In the genomic region with DNA sequence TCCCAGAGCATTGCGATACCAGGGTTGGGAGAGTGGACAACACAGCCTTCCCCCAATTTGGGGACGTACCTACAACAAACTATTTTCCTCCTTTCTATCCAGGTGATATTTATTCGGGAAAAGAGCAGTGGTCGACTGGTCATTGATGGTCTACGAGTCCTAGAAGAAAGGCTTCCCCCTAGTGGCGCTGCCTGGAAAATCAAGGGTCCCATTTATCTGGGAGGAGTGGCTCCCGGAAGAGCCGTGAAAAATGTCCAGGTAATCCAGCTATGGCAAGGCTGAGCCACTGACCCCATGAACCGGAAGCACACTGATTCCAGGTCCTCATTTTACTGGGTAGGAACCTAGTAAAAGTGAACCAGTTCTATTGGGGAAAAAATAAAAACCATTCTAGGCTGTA, we compare ENCODE assay signal across 10 mouse cellular contexts. TPM values are rescaled to one million over a fixed set of nuclear protein-coding genes. Genes with fewer than 3 reads are reported as not detected.
A peak's percentile ranks its signal among the peaks of the same experiment; 100 is the strongest.
DNase-seq lines count a peak whose midpoint lies in the region; ATAC-seq and TF ChIP-seq lines count a peak whose summit lies in the region.
"Had no signal": no experiment of that assay in that cellular context is flagged by ENCODE, and none has a peak within 500 bp of the region (broad histone marks: within the 10 kb centered on the region; RNA-seq: fewer than 3 reads in every experiment).

No protein-coding gene starts in this region.

- H3K4me2 ChIP-seq in intestine, postnatal 0 days (replicated peaks; ENCODE audit: low read depth): no peak overlapping the region
- H3K4me2 ChIP-seq in intestine, embryonic 16.5 days (ENCODE audit: low read depth, low read length): no peak overlapping the region
- H3K4me2 ChIP-seq in hindbrain, embryonic 16.5 days (ENCODE audit: low read length): no peak overlapping the region
- H3K4me2 ChIP-seq: embryonic facial prominence, embryonic 15.5 days; neural tube, embryonic 13.5 days had no signal

- H3K27ac ChIP-seq in intestine, postnatal 0 days (ENCODE audit: low read depth, low read length): no peak overlapping the region
- H3K27ac ChIP-seq in intestine, embryonic 16.5 days (ENCODE audit: low read length): no peak overlapping the region
- H3K27ac ChIP-seq in hindbrain, embryonic 16.5 days (ENCODE audit: low read depth, low read length): no peak overlapping the region
- H3K27ac ChIP-seq: embryonic facial prominence, embryonic 15.5 days; neural tube, embryonic 13.5 days had no signal

- H3K36me3 ChIP-seq in intestine, postnatal 0 days (ENCODE audit: control insufficient read depth, insufficient read depth): peaks cover 14% of the 10 kb centered on the region; the same call in 1 of the 2 replicates
- H3K36me3 ChIP-seq in intestine, embryonic 16.5 days (ENCODE audit: control insufficient read depth, insufficient read depth, low read length): peaks cover 4% of the 10 kb centered on the region; the same call in 1 of the 2 replicates
- no peaks in the 10 kb centered on the region for H3K36me3 ChIP-seq in E14TG2a.4 (ENCODE audit: insufficient read depth, low read length)
- no peaks in the 10 kb centered on the region for H3K36me3 ChIP-seq in hindbrain, embryonic 16.5 days (ENCODE audit: control insufficient read depth, insufficient read depth, low read length)

- H3K9ac ChIP-seq in intestine, postnatal 0 days (ENCODE audit: low read depth, low read length): no peak overlapping the region
- H3K9ac ChIP-seq in intestine, embryonic 16.5 days (ENCODE audit: low read depth, low read length): no peak overlapping the region
- H3K9ac ChIP-seq in hindbrain, embryonic 16.5 days (ENCODE audit: low read depth, low read length): no peak overlapping the region
- H3K9ac ChIP-seq: embryonic facial prominence, embryonic 15.5 days; neural tube, embryonic 13.5 days had no signal

- no peaks in the 10 kb centered on the region for H3K9me3 ChIP-seq in intestine, postnatal 0 days (ENCODE audit: control insufficient read depth)
- no peaks in the 10 kb centered on the region for H3K9me3 ChIP-seq in intestine, embryonic 16.5 days (ENCODE audit: control insufficient read depth, low read length)
- H3K9me3 ChIP-seq in E14TG2a.4 (ENCODE audit: low read length): 0 out of 2 replicates have a peak, but pooled peaks cover 6% of the 10 kb centered on the region
- H3K9me3 ChIP-seq in hindbrain, embryonic 16.5 days (ENCODE audit: control insufficient read depth, low read length): no peaks in the 10 kb centered on the region
- H3K9me3 ChIP-seq: embryonic facial prominence, embryonic 15.5 days; neural tube, embryonic 13.5 days had no signal

- TF ChIP-seq CTCF in intestine, postnatal 0 days (IDR thresholded peaks at IDR 0.05; ENCODE audit: low read depth): peak; percentile 56
- peak; percentile 74 for TF ChIP-seq CTCF in E14TG2a.4 (conservative IDR thresholded peaks at IDR 0.05; ENCODE audit: low read length)

- H3K4me1 ChIP-seq in intestine, postnatal 0 days (replicated peaks; ENCODE audit: control insufficient read depth, insufficient read depth, low read length): no peaks in the 10 kb centered on the region
- H3K4me1 ChIP-seq in intestine, embryonic 16.5 days (ENCODE audit: control insufficient read depth, insufficient read depth, low read length): no peaks in the 10 kb centered on the region
- H3K4me1 ChIP-seq in E14TG2a.4 (replicated peaks; ENCODE audit: low read depth, low read length): no peaks in the 10 kb centered on the region; the same call in 1 of the 2 replicates
- H3K4me1 ChIP-seq in hindbrain, embryonic 16.5 days (ENCODE audit: control insufficient read depth, insufficient read depth, low read depth, low read length): no peaks in the 10 kb centered on the region
- H3K4me1 ChIP-seq: embryonic facial prominence, embryonic 15.5 days; neural tube, embryonic 13.5 days had no signal

- H3K4me3 ChIP-seq in intestine, postnatal 0 days (ENCODE audit: low read depth, low read length): no peak overlapping the region
- H3K4me3 ChIP-seq in intestine, embryonic 16.5 days (ENCODE audit: low read length): no peak overlapping the region
- H3K4me3 ChIP-seq in E14TG2a.4 (replicated peaks; ENCODE audit: low read length): no peak overlapping the region
- no peak overlapping the region for H3K4me3 ChIP-seq in hindbrain, embryonic 16.5 days (ENCODE audit: low read length)
- H3K4me3 ChIP-seq: embryonic facial prominence, embryonic 15.5 days; neural tube, embryonic 13.5 days had no signal

- WGBS in intestine, postnatal 0 days: 84% methylated on average over 9 of the region's 9 CpGs
- 85% methylated on average over 9 of the region's 9 CpGs for WGBS in intestine, embryonic 16.5 days
- 87% methylated on average over 9 of the region's 9 CpGs for WGBS in hindbrain, embryonic 16.5 days

- no peak for ATAC-seq in intestine, postnatal 0 days
- ATAC-seq in intestine, embryonic 16.5 days: no peak
- no peak for ATAC-seq in hindbrain, embryonic 16.5 days

- no peaks in the 10 kb centered on the region for H3K27me3 ChIP-seq in intestine, postnatal 0 days (replicated peaks; ENCODE audit: control insufficient read depth, insufficient read depth, low read length)
- no peaks in the 10 kb centered on the region for H3K27me3 ChIP-seq in intestine, embryonic 16.5 days (replicated peaks; ENCODE audit: control insufficient read depth, insufficient read depth, low read length)
- H3K27me3 ChIP-seq in E14TG2a.4 (ENCODE audit: insufficient read depth, low read length): no peaks in the 10 kb centered on the region
- no peaks in the 10 kb centered on the region for H3K27me3 ChIP-seq in hindbrain, embryonic 16.5 days (replicated peaks; ENCODE audit: control insufficient read depth, insufficient read depth, low read length)
- H3K27me3 ChIP-seq: embryonic facial prominence, embryonic 15.5 days; neural tube, embryonic 13.5 days had no signal

- peak; percentile 65 for DNase-seq in 3T3-L1 (ENCODE audit: low read depth, low spot score)
- peak; percentile 61 to 76 for DNase-seq in cerebellum, postnatal 14 days
- peak; percentile 50 for DNase-seq in lung, postnatal 10 days
- no peak for DNase-seq in ovary, postnatal 10 days (ENCODE audit: low spot score)

RNA-seq across cellular contexts. Expression of a gene that starts 36.7 kb away (rescaled TPM):
- 2.6 and 3.7 TPM in 2 replicates for polyA plus RNA-seq in intestine, postnatal 0 days (2015; fragmentation: Nextera tagmentation; extraction: Ambion mirVana)
- polyA plus RNA-seq in intestine, embryonic 16.5 days (2015; fragmentation: Nextera tagmentation; extraction: Ambion mirVana): 4.6 and 5.3 TPM in 2 replicates
- polyA plus RNA-seq in hindbrain, embryonic 16.5 days (2015; fragmentation: Nextera tagmentation; extraction: Ambion mirVana): 28.3 and 34.2 TPM in 2 replicates

RNA-seq across cellular contexts. Expression of a gene that starts 36.8 kb away (rescaled TPM):
- polyA plus RNA-seq in intestine, postnatal 0 days (2015; fragmentation: Nextera tagmentation; extraction: Ambion mirVana): 2.1 and 3.0 TPM in 2 replicates
- polyA plus RNA-seq in intestine, embryonic 16.5 days (2015; fragmentation: Nextera tagmentation; extraction: Ambion mirVana): 9.7 and 11.7 TPM in 2 replicates
- 6.8 and 7.2 TPM in 2 replicates for polyA plus RNA-seq in hindbrain, embryonic 16.5 days (2015; fragmentation: Nextera tagmentation; extraction: Ambion mirVana)
